Comparison of ENCODE assay signal across 10 mouse cellular contexts in the genomic region with DNA sequence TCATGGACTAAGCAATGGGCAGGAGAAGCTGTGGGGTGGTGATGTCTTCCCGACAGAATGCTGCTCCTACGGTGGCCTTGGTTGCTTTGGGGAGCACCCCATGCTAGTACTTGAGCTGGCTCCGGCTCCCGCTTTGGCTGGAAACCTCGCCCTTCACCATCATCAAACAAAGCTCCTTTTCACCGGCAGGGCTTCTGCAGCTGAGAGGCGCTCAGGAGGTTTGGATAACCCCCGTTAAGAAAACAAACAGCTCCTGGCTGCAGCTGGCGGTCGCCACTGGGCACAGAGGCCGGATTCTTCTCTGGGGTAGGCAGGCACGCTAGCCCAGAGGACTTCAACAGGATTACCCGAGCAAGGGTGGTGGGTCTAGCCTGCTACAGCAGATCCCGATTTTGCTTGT. TPM values are rescaled to one million over a fixed set of nuclear protein-coding genes. Genes with fewer than 3 reads are reported as not detected.
A peak's percentile ranks its signal among the peaks of the same experiment; 100 is the strongest.
DNase-seq lines count a peak whose midpoint lies in the region; ATAC-seq lines count a peak whose summit lies in the region.
"Had no signal": no experiment of that assay in that cellular context is flagged by ENCODE, and none has a peak within 500 bp of the region (broad histone marks: within the 10 kb centered on the region; RNA-seq: fewer than 3 reads in every experiment).

No protein-coding gene starts in this region.

- H3K4me3 ChIP-seq in kidney, embryonic 15.5 days (replicated peaks), result no peak overlapping the region
- no peak overlapping the region for H3K4me3 ChIP-seq in hindbrain, embryonic 13.5 days
- H3K4me3 ChIP-seq in midbrain, embryonic 12.5 days, result no peak overlapping the region

- no peak overlapping the region for H3K27ac ChIP-seq in kidney, embryonic 15.5 days
- H3K27ac ChIP-seq in hindbrain, embryonic 13.5 days, result no peak overlapping the region; the same call in 1 of the 2 replicates
- H3K27ac ChIP-seq in midbrain, embryonic 12.5 days (replicated peaks), result peak overlapping the region; percentile 43; the same call in 1 of the 2 replicates

- WGBS in kidney, embryonic 15.5 days, result 10% methylated on average over 14 of the region's 14 CpGs
- WGBS in hindbrain, embryonic 13.5 days, result 15% methylated on average over 14 of the region's 14 CpGs
- WGBS in midbrain, embryonic 12.5 days, result 13% methylated on average over 14 of the region's 14 CpGs

- no peak for ATAC-seq in kidney, embryonic 15.5 days (replicated peaks; ENCODE audit: low FRiP score)
- ATAC-seq in hindbrain, embryonic 13.5 days (ENCODE audit: low FRiP score), result no peak
- no peak for ATAC-seq in midbrain, embryonic 12.5 days (ENCODE audit: low FRiP score, low read depth)

- H3K4me2 ChIP-seq in kidney, embryonic 15.5 days, result peak overlapping the region; percentile 49
- peak overlapping the region; percentile 30; the same call in 1 of the 2 replicates for H3K4me2 ChIP-seq in hindbrain, embryonic 13.5 days
- peak overlapping the region; percentile 16; the same call in 1 of the 2 replicates for H3K4me2 ChIP-seq in midbrain, embryonic 12.5 days (replicated peaks)

- H3K9me3 ChIP-seq in kidney, embryonic 15.5 days (replicated peaks), result no peaks in the 10 kb centered on the region
- H3K9me3 ChIP-seq in hindbrain, embryonic 13.5 days, result no peaks in the 10 kb centered on the region
- H3K9me3 ChIP-seq in midbrain, embryonic 12.5 days, result no peaks in the 10 kb centered on the region

- H3K4me1 ChIP-seq in kidney, embryonic 15.5 days, result peaks cover 6% of the 10 kb centered on the region; the same call in 1 of the 2 replicates
- H3K4me1 ChIP-seq in hindbrain, embryonic 13.5 days (replicated peaks), result peaks cover 7% of the 10 kb centered on the region
- H3K4me1 ChIP-seq in midbrain, embryonic 12.5 days, result peaks cover 6% of the 10 kb centered on the region; the same call in 1 of the 2 replicates

- H3K9ac ChIP-seq in kidney, embryonic 15.5 days, result no peak overlapping the region
- H3K9ac ChIP-seq in hindbrain, embryonic 13.5 days, result peak overlapping the region; percentile 29; the same call in 1 of the 2 replicates
- 0 out of 2 replicates have a peak overlapping the region, but pooled peaks have one; percentile 24 for H3K9ac ChIP-seq in midbrain, embryonic 12.5 days (replicated peaks)

- no peaks in the 10 kb centered on the region for H3K27me3 ChIP-seq in kidney, embryonic 15.5 days
- H3K27me3 ChIP-seq in hindbrain, embryonic 13.5 days, result 0 out of 2 replicates have a peak, but pooled peaks cover 5% of the 10 kb centered on the region
- no peaks in the 10 kb centered on the region for H3K27me3 ChIP-seq in midbrain, embryonic 12.5 days

- no peak for DNase-seq in kidney, adult 11 months
- peak; percentile 67 for DNase-seq in embryo, embryonic 10.5 days (ENCODE audit: low spot score)
- DNase-seq in frontal cortex, postnatal 14 days (ENCODE audit: low spot score in 2 of 2), result no peak
- no peak for DNase-seq in thymus, postnatal 0 days (ENCODE audit: low spot score)
- DNase-seq in frontal cortex, postnatal 36 days (ENCODE audit: low spot score in 2 of 2), result no peak
- DNase-seq: heart, postnatal 10 days; spleen, adult 18-20 months had no signal

- H3K36me3 ChIP-seq in kidney, embryonic 15.5 days, result no peaks in the 10 kb centered on the region
- H3K36me3 ChIP-seq in hindbrain, embryonic 13.5 days, result no peaks in the 10 kb centered on the region
- no peaks in the 10 kb centered on the region for H3K36me3 ChIP-seq in midbrain, embryonic 12.5 days

RNA-seq across cellular contexts. Expression of a gene that starts 9.0 kb away (rescaled TPM):
- 1.4 and 2.3 TPM in 2 replicates for polyA plus RNA-seq in kidney, embryonic 15.5 days (2015; fragmentation: Nextera tagmentation; extraction: Ambion mirVana)
- polyA plus RNA-seq in hindbrain, embryonic 13.5 days (2015; fragmentation: Nextera tagmentation; extraction: Ambion mirVana), result 6.9 and 8.0 TPM in 2 replicates
- polyA plus RNA-seq in midbrain, embryonic 12.5 days (2016; fragmentation: Nextera tagmentation; extraction: Ambion mirVana), result 3.5 and 5.2 TPM in 2 replicates
- 1.4 TPM in 2 replicates for polyA plus RNA-seq in thymus, postnatal 0 days (2015; fragmentation: Nextera tagmentation; extraction: Ambion mirVana)

RNA-seq across cellular contexts. Expression of a gene that starts 18.5 kb away (rescaled TPM):
- 631 and 634 TPM in 2 replicates for polyA plus RNA-seq in kidney, embryonic 15.5 days (2015; fragmentation: Nextera tagmentation; extraction: Ambion mirVana)
- 376 and 380 TPM in 2 replicates for polyA plus RNA-seq in hindbrain, embryonic 13.5 days (2015; fragmentation: Nextera tagmentation; extraction: Ambion mirVana)
- polyA plus RNA-seq in midbrain, embryonic 12.5 days (2016; fragmentation: Nextera tagmentation; extraction: Ambion mirVana), result 376 and 416 TPM in 2 replicates
- 344 and 384 TPM in 2 replicates for polyA plus RNA-seq in thymus, postnatal 0 days (2015; fragmentation: Nextera tagmentation; extraction: Ambion mirVana)

RNA-seq across cellular contexts. Expression of a gene that starts 47.9 kb away (rescaled TPM):
- polyA plus RNA-seq in kidney, embryonic 15.5 days (2015; fragmentation: Nextera tagmentation; extraction: Ambion mirVana), result 137 and 142 TPM in 2 replicates
- polyA plus RNA-seq in hindbrain, embryonic 13.5 days (2015; fragmentation: Nextera tagmentation; extraction: Ambion mirVana), result 90.2 and 93.1 TPM in 2 replicates
- polyA plus RNA-seq in midbrain, embryonic 12.5 days (2016; fragmentation: Nextera tagmentation; extraction: Ambion mirVana), result 135 and 136 TPM in 2 replicates
- polyA plus RNA-seq in thymus, postnatal 0 days (2015; fragmentation: Nextera tagmentation; extraction: Ambion mirVana), result 109 and 116 TPM in 2 replicates

RNA-seq across cellular contexts. Expression of a gene that starts 47.9 kb away (rescaled TPM):
- polyA plus RNA-seq in kidney, embryonic 15.5 days (2015; fragmentation: Nextera tagmentation; extraction: Ambion mirVana), result 151 and 165 TPM in 2 replicates
- 91.2 and 94.1 TPM in 2 replicates for polyA plus RNA-seq in hindbrain, embryonic 13.5 days (2015; fragmentation: Nextera tagmentation; extraction: Ambion mirVana)
- 126 and 133 TPM in 2 replicates for polyA plus RNA-seq in midbrain, embryonic 12.5 days (2016; fragmentation: Nextera tagmentation; extraction: Ambion mirVana)
- polyA plus RNA-seq in thymus, postnatal 0 days (2015; fragmentation: Nextera tagmentation; extraction: Ambion mirVana), result 226 and 240 TPM in 2 replicates
